Comparison of ENCODE assay signal across 22 mouse cellular contexts in the genomic region with DNA sequence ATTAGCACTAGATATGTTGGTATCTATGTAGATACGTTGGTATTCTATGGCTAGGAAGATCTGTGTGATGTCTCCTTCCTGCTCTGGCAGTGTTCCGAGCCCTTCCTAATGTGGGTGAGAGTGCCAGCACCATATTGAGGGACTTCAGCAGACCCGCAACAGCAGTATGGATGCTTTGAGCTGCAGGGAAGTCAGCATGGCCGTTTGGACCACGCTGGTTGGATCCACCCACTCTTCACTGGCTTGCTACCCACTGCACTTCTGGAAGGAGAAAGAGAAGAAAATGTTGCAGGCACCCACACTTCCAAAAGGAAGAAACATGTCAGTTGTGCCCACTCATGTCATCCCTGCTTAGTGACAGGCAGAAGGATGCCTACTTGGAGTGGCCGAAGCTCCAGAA.
DNase-seq lines count a peak whose midpoint lies in the region; ATAC-seq and TF ChIP-seq lines count a peak whose summit lies in the region.
"Had no signal": no experiment of that assay in that cellular context is flagged by ENCODE, and none has a peak within 500 bp of the region (broad histone marks: within the 10 kb centered on the region; RNA-seq: fewer than 3 reads in every experiment).

No protein-coding gene starts in this region.

- TF ChIP-seq POLR2A in thymus, adult 2 months (IDR thresholded peaks at IDR 0.05; ENCODE audit: control insufficient read depth, extremely low read depth, insufficient read depth, low read length, poor library complexity): no peak

- DNase-seq in thymus, adult 2 months: no peak
- no peak for DNase-seq in thymus, adult 18-20 months
- peak; percentile 30 to 35 for DNase-seq in layer of hippocampus, adult 8-10 months (ENCODE audit: low spot score in 2 of 2)
- peak; percentile 43 to 65 for DNase-seq in left cerebral cortex, postnatal 14 days (ENCODE audit: low spot score in 2 of 2)
- peak; percentile 74 for DNase-seq in telencephalon, adult 2 months (ENCODE audit: low read depth, low spot score)
- DNase-seq in urinary bladder, adult 18-20 months (ENCODE audit: low spot score in 2 of 2): no peak
- DNase-seq in adrenal gland, postnatal 14 days: no peak
- DNase-seq: cerebellum, postnatal 25 days; gastrocnemius, postnatal 14 days; heart, adult 2 months; lung, embryonic 14.5 days; lung, postnatal 4 days; midbrain, embryonic 14.5 days; retina, postnatal 1 day had no signal

- WGBS in thymus, adult 2 months: 91% methylated on average over 6 of the region's 6 CpGs
- WGBS in hindbrain, embryonic 13.5 days: 96% methylated on average over 6 of the region's 6 CpGs

- no peaks in the 10 kb centered on the region for H3K27me3 ChIP-seq in thymus, adult 2 months (ENCODE audit: control insufficient read depth, insufficient read depth, low read length)
- 0 out of 2 replicates have a peak, but pooled peaks cover 4% of the 10 kb centered on the region for H3K27me3 ChIP-seq in hindbrain, embryonic 13.5 days
- H3K27me3 ChIP-seq: heart, embryonic 15.5 days; intestine, embryonic 15.5 days; liver, embryonic 12.5 days had no signal

- no peaks in the 10 kb centered on the region for H3K9me3 ChIP-seq in hindbrain, embryonic 13.5 days
- H3K9me3 ChIP-seq: embryonic facial prominence, embryonic 10.5 days; heart, embryonic 15.5 days; intestine, embryonic 15.5 days; liver, embryonic 12.5 days had no signal

- no peak overlapping the region for H3K4me2 ChIP-seq in hindbrain, embryonic 13.5 days
- H3K4me2 ChIP-seq: heart, embryonic 15.5 days; intestine, embryonic 15.5 days; liver, embryonic 12.5 days; lung, embryonic 14.5 days had no signal

- peaks cover 61% of the 10 kb centered on the region for H3K4me1 ChIP-seq in thymus, adult 2 months (replicated peaks; ENCODE audit: control insufficient read depth, insufficient read depth, low read length)
- H3K4me1 ChIP-seq in hindbrain, embryonic 13.5 days (replicated peaks): no peaks in the 10 kb centered on the region
- H3K4me1 ChIP-seq: embryonic facial prominence, embryonic 10.5 days; heart, embryonic 15.5 days; intestine, embryonic 15.5 days; liver, embryonic 12.5 days had no signal

- TF ChIP-seq CTCF in thymus, adult 2 months (IDR thresholded peaks at IDR 0.05; ENCODE audit: borderline replicate concordance, control insufficient read depth, extremely low read depth, insufficient read depth, low read length, poor library complexity): no peak

- H3K9ac ChIP-seq in hindbrain, embryonic 13.5 days: no peak overlapping the region
- H3K9ac ChIP-seq: heart, embryonic 15.5 days; intestine, embryonic 15.5 days; liver, embryonic 12.5 days; lung, embryonic 14.5 days had no signal

- intact Hi-C loops in left cerebral cortex, postnatal 14 days (cut with DNase I): no loop called here

- H3K4me3 ChIP-seq in thymus, adult 2 months (ENCODE audit: control insufficient read depth, insufficient read depth, low read length): no peak overlapping the region
- H3K4me3 ChIP-seq in hindbrain, embryonic 13.5 days: no peak overlapping the region
- H3K4me3 ChIP-seq: embryonic facial prominence, embryonic 10.5 days; heart, adult 2 months; heart, embryonic 15.5 days; intestine, embryonic 15.5 days; liver, embryonic 12.5 days; myocyte had no signal

- H3K36me3 ChIP-seq in thymus, adult 2 months (ENCODE audit: control insufficient read depth, insufficient read depth, low read length): no peaks in the 10 kb centered on the region
- no peaks in the 10 kb centered on the region for H3K36me3 ChIP-seq in hindbrain, embryonic 13.5 days
- H3K36me3 ChIP-seq: embryonic facial prominence, embryonic 10.5 days; heart, embryonic 15.5 days; intestine, embryonic 15.5 days; liver, embryonic 12.5 days had no signal

- peak overlapping the region; percentile 77 for H3K27ac ChIP-seq in thymus, adult 2 months (ENCODE audit: control insufficient read depth, insufficient read depth, low read length)
- H3K27ac ChIP-seq in hindbrain, embryonic 13.5 days: no peak overlapping the region
- H3K27ac ChIP-seq: embryonic facial prominence, embryonic 10.5 days; heart, adult 2 months; heart, embryonic 15.5 days; intestine, embryonic 15.5 days; liver, embryonic 12.5 days; stomach, postnatal 0 days had no signal

- no peak for ATAC-seq in hindbrain, embryonic 13.5 days (ENCODE audit: low FRiP score)
- ATAC-seq: forebrain, embryonic 14.5 days; intestine, embryonic 15.5 days; liver, embryonic 12.5 days had no signal

Comparison
In these comparisons a context has a peak if more than half of its experiments do, and no peak if none do; other contexts are left out.
1. DNase-seq: peak in layer of hippocampus, adult 8-10 months (2 of 2), left cerebral cortex, postnatal 14 days (2 of 2) and telencephalon, adult 2 months (single experiment); none in thymus, adult 2 months (single experiment), thymus, adult 18-20 months (0 of 2), urinary bladder, adult 18-20 months (0 of 2) and adrenal gland, postnatal 14 days (single experiment).